Mouse (Mus musculus): ENCODE results near the gene Ddx58. TPM values are rescaled to one million over a fixed set of nuclear protein-coding genes. Genes with fewer than 3 reads are reported as not detected.
A peak's percentile ranks its signal among the peaks of the same experiment; 100 is the strongest.

Ddx58 gene
- 4.6 and 5.3 TPM in 2 replicates for polyA plus RNA-seq (2012; rRNA removed)

DNA sequence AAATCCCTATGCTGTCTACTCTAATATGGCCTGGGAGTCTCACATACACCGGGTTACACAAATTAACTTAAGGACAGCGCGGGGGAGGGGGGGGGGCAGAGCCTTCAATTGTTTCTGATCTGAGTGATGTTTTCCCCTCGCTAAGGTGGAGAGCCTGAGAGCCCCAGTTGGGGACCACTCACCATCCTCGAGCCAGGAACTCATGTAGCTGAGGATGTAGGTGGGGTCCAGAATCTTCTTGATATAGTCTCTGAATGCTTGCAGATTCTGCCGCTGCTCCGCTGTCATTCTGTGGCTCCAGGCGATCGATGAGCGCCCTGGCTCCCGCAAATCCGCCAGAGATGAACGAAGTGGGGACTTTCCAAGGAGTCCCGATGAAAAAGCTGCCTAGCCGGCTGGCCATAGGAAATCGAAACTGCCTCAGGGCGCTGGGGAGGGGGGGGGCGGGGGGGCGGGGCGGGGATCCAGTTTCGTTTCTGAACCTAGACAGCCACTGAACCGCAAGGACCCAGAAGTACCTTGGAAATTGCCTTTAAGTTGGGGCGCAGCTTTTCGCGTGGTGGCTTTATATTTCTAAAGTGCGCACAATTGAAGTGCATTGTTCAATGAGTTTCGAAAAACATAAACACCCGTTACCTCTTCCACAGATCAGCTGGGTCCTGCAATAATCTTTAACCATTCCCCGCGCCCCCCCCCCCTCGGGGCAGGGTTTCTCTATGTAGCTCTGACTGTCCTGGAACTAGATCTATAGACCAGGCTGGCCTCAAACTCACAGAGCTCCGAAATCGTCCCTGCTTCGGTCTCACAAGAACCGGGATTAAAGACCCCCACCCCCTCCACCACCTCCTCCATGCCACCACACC lies at the start of gene Ddx58:
Gene Ddx58, minus strand, starts transcription at position 420 of the 863 bp plus-strand sequence.
- peak within 1 kb of the TSS; percentile 51 for H3K4me3 ChIP-seq (ENCODE audit: insufficient read depth, low read length)
- no peak within 1 kb of the TSS for H3K27ac ChIP-seq (ENCODE audit: insufficient read depth, low read length)
- TF ChIP-seq POLR2A (IDR thresholded peaks at IDR 0.05; ENCODE audit: extremely low read depth, insufficient read depth, low read length) (no peak), CTCF (IDR thresholded peaks at IDR 0.05; ENCODE audit: extremely low read depth, insufficient read depth, low read length) (no peak)
- no peaks in the 10 kb centered on the region for H3K4me1 ChIP-seq (ENCODE audit: control insufficient read depth, insufficient read depth, low read length)

DNA sequence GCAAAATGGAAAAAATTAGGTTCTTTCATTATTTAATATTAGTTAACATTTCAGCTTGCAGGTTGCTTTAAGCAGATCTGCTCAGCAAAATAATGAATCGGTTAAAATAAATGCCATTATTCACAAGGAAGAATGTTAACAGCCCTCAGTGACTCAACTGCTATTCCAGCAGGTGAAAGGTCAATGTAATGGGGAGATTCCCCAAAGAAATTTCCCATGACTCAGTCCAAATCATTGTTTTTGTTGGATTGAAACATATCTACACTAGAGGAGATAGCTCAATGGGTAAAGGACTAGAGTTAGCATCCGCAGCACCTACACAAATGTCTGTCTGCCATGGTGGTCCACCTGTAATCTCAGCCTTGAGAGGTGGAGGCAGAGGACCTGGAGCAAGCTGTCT lies 49.4 kb upstream of the Ddx58 start:
- no peaks in the 10 kb centered on the region for H3K4me1 ChIP-seq (ENCODE audit: control insufficient read depth, insufficient read depth, low read length)
- no peak overlapping the region for H3K27ac ChIP-seq (ENCODE audit: insufficient read depth, low read length)
- no peak for TF ChIP-seq CTCF (IDR thresholded peaks at IDR 0.05; ENCODE audit: extremely low read depth, insufficient read depth, low read length)
- TF ChIP-seq POLR2A (IDR thresholded peaks at IDR 0.05; ENCODE audit: extremely low read depth, insufficient read depth, low read length): no peak
- no peak overlapping the region for H3K4me3 ChIP-seq (ENCODE audit: insufficient read depth, low read length)

DNA sequence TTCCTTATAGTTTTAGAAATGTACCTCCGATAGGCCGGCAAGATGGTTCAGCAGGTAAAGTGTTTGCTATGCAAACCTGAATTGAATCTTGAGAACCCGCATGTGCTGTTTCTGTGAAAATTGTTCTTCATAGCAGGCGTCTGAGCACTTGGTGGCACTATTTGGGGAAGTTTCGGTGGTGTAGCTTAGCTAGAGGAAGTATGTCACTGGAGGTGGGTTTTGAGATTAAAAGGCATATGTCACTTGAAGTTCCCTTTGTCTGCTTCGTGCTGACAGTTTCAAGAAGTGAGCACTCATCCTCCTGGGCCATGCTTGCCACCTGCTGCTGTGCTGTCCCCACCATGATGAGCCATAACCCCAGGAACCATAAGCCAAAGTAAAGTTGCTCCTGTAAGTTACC lies 47.8 kb upstream of the Ddx58 start:
- H3K27ac ChIP-seq (ENCODE audit: insufficient read depth, low read length): no peak overlapping the region
- TF ChIP-seq POLR2A (IDR thresholded peaks at IDR 0.05; ENCODE audit: extremely low read depth, insufficient read depth, low read length): no peak
- no peak for TF ChIP-seq CTCF (IDR thresholded peaks at IDR 0.05; ENCODE audit: extremely low read depth, insufficient read depth, low read length)
- H3K4me3 ChIP-seq (ENCODE audit: insufficient read depth, low read length): no peak overlapping the region
- no peaks in the 10 kb centered on the region for H3K4me1 ChIP-seq (ENCODE audit: control insufficient read depth, insufficient read depth, low read length)

DNA sequence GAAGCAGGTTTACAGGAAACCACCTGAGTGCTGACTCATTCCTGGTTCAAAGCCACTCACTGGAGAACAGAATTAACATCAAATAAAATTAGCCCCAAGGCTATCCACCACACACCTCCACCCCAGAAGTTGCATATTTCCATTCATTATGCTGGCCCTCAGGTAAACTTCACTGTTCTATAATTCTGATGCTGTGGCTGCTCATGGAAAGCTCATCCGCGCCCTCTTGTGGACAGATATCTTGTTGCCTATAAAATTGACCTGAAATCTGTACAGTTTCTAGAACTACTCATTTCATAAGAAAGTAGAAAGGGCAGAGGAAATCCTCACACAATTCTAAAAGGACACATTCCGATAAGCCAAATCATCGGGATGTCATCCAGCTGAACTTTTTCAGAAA lies 46.0 kb upstream of the Ddx58 start:
- no peak overlapping the region for H3K4me3 ChIP-seq (ENCODE audit: insufficient read depth, low read length)
- TF ChIP-seq POLR2A (IDR thresholded peaks at IDR 0.05; ENCODE audit: extremely low read depth, insufficient read depth, low read length) (no peak), CTCF (IDR thresholded peaks at IDR 0.05; ENCODE audit: extremely low read depth, insufficient read depth, low read length) (peak; percentile 70)
- H3K4me1 ChIP-seq (ENCODE audit: control insufficient read depth, insufficient read depth, low read length): no peaks in the 10 kb centered on the region
- no peak overlapping the region for H3K27ac ChIP-seq (ENCODE audit: insufficient read depth, low read length)

DNA sequence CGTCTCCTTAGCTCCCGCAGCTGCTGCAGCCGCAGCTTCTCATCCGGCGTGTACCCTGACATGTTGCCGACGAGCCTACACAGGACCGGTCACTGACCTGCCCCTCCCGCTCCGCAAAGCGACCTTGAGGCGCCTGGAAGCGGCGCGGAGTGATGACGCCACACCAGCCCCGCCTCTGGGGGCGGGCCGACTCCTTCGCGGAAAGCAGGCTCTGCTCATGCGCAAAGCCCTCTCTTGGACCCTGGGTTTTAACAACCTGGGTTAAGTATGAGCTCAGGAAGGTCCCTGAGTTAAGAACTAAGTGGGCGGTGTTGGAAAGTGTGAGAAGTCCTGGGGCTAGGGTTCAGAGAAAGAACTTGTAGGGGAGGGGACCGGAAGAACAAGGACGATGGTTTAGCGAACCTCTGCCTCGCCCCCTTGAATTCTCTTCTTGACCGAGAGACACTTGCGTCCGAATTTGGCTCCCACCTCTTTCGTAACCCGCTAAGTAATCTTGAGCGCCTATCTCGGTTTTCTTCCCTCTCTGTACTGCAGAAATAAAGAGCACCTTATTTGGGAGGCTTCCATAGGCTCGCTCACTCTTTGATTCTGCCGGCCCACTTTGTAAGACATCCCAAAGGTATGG lies 39.8 kb upstream of the Ddx58 start, which contains the start of gene Ndufb6:
Gene Ndufb6, minus strand, starts transcription at position 146 of the 625 bp plus-strand sequence.
- peak; percentile 80 for TF ChIP-seq POLR2A (IDR thresholded peaks at IDR 0.05; ENCODE audit: extremely low read depth, insufficient read depth, low read length)
- TF ChIP-seq CTCF (IDR thresholded peaks at IDR 0.05; ENCODE audit: extremely low read depth, insufficient read depth, low read length): no peak
- peak within 1 kb of the TSS; percentile 77 for H3K4me3 ChIP-seq (ENCODE audit: insufficient read depth, low read length)
- peak within 1 kb of the TSS; percentile 72 for H3K27ac ChIP-seq (ENCODE audit: insufficient read depth, low read length)
- H3K4me1 ChIP-seq (ENCODE audit: control insufficient read depth, insufficient read depth, low read length): peaks cover 2% of the 10 kb centered on the region; the same call in 1 of the 2 replicates

DNA sequence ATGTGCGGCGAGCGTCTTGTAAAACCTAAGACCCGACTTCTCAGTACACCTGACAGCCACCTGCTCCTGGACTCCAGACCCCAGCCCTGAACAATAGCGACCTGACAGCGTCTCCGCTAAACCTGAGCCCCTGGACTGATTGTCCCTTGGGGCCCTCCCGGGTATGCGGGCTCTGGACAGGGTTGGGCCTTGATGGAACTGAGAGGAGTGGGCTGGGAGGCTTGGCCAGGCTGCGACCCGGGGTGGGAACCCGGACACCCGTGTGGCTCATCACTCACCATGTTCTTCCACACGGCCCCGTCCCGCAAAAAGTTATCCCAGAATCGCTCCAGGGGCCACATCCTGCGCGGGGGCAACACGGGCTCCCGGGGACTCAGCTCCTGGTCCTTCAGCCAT lies 39.2 kb upstream of the Ddx58 start:
- Histone ChIP-seq H3K4me3 (ENCODE audit: insufficient read depth, low read length) (peak overlapping the region; percentile 77), H3K27ac (ENCODE audit: insufficient read depth, low read length) (peak overlapping the region; percentile 10), H3K4me1 (ENCODE audit: control insufficient read depth, insufficient read depth, low read length) (peaks cover 2% of the 10 kb centered on the region; the same call in 1 of the 2 replicates)
- TF ChIP-seq CTCF (IDR thresholded peaks at IDR 0.05; ENCODE audit: extremely low read depth, insufficient read depth, low read length): no peak

DNA sequence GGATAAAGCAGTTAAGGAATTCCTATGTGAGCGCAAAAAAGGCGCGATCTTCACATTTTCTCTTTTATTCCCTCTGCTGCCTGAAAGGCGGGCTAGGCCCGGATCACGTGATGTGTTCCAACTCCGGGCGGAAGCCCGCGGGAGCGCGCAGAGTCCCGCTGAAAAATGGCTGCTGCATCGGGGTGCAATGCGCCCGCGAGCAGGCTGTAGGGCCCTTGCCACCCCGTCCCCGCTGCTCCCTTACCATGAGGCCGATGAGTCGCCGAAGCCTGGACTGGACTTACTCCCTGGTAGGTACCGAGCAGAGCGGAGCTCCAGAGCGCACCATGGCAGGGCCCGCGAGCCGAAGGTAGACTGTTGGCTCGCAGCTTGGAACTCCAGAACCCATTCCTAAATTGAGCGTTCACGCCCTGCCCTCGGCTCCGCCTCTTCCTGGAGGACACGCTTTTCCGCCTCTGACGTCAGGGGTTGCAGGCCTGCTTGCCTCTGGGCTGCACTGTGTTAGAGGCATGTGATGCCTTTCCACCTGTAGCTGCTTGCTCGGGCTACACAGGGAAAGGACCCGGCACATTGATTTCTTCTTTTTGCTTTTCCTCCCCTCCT lies 29.9 kb upstream of the Ddx58 start, which contains the start of the genes Smim27 and Topors:
Gene Smim27, plus strand, starts transcription at position 150 of the 603 bp plus-strand sequence.
Gene Topors, minus strand, starts transcription at position 421 of the 603 bp plus-strand sequence.
- no peaks in the 10 kb centered on the region for H3K4me1 ChIP-seq (ENCODE audit: control insufficient read depth, insufficient read depth, low read length)
- H3K27ac ChIP-seq (ENCODE audit: insufficient read depth, low read length): peak within 1 kb of the TSS; percentile 79
- TF ChIP-seq POLR2A (IDR thresholded peaks at IDR 0.05; ENCODE audit: extremely low read depth, insufficient read depth, low read length) (peak; percentile 97), CTCF (IDR thresholded peaks at IDR 0.05; ENCODE audit: extremely low read depth, insufficient read depth, low read length) (no peak)
- peak within 1 kb of the TSS; percentile 49 for H3K4me3 ChIP-seq (ENCODE audit: insufficient read depth, low read length)

DNA sequence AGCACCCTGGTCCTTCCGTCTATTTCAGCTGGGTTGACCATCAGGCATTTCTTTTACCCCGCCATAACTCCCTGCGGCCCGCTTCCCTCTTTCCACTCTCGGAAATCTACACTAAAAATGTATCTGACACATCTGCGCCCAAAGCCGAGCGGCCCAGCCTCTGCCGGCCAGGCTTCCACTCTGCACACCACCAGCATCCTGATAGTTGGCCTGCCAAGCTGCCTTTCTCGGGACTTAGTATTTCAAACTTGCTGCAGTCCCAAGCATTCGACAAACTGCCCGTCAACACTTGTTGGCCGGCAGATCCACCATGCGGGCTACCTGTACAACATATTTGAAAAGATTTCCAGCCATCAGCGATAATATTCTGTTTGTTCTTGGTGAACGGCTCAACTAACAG lies 29.2 kb upstream of the Ddx58 start:
- Histone ChIP-seq H3K4me1 (ENCODE audit: control insufficient read depth, insufficient read depth, low read length) (no peaks in the 10 kb centered on the region), H3K27ac (ENCODE audit: insufficient read depth, low read length) (peak overlapping the region; percentile 16), H3K4me3 (ENCODE audit: insufficient read depth, low read length) (peak overlapping the region; percentile 49)
- TF ChIP-seq CTCF (IDR thresholded peaks at IDR 0.05; ENCODE audit: extremely low read depth, insufficient read depth, low read length): no peak
- no peak for TF ChIP-seq POLR2A (IDR thresholded peaks at IDR 0.05; ENCODE audit: extremely low read depth, insufficient read depth, low read length)

DNA sequence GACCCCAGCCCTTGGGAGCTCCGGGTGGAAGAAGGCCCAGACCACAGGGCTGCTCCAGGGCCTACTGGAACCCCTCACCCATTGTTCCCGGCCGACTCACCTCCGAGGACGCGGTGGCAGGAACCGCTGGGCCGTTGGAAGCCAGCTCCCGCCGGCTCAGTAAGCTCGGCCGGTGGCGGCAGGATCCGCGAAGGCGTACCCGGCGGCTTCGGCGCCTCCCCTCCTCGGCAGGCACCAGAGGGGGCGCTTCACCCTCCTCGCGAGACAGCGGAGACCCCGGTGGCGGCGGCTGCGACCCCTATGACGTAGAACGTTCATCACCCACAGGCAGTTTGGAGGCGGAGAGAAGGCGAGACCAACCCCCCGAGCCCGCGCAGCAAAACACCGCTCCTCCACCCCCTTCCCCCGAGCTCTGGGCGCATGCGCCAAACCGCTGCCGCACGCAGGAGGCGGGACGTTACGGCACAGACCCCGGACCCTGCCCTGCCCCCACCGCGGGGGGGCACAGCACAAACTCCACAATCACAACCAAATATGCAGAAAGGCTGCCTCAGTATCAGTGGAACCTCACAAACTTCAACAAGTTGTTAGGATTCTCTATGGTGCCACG lies 28.7 kb upstream of the Ddx58 start:
- Histone ChIP-seq H3K4me3 (ENCODE audit: insufficient read depth, low read length) (peak overlapping the region; percentile 49), H3K27ac (ENCODE audit: insufficient read depth, low read length) (peak overlapping the region; percentile 39), H3K4me1 (ENCODE audit: control insufficient read depth, insufficient read depth, low read length) (no peaks in the 10 kb centered on the region)
- TF ChIP-seq CTCF (IDR thresholded peaks at IDR 0.05; ENCODE audit: extremely low read depth, insufficient read depth, low read length) (no peak), POLR2A (IDR thresholded peaks at IDR 0.05; ENCODE audit: extremely low read depth, insufficient read depth, low read length) (peak; percentile 34; the same call in 1 of the 2 replicates)

Data from cortical plate, adult 2 months (tissue).